Mouse (Mus musculus) erythroblast, embryonic 14.5 days (primary cell): ENCODE data around the gene Pilrb2.

ENCODE experiments used
- GATA1 ChIP-seq: IDR thresholded peaks from 2 replicates; pipeline ENCODE4 v1.6.1; 2012; ENCODE audit warnings: low read length, inconsistent platforms, mixed read lengths
- TAL1 ChIP-seq: IDR thresholded peaks from 3 replicates; pipeline ENCODE4 v1.6.1; 2012; ENCODE audit warnings: low read length, inconsistent platforms, mixed read lengths

DNA sequence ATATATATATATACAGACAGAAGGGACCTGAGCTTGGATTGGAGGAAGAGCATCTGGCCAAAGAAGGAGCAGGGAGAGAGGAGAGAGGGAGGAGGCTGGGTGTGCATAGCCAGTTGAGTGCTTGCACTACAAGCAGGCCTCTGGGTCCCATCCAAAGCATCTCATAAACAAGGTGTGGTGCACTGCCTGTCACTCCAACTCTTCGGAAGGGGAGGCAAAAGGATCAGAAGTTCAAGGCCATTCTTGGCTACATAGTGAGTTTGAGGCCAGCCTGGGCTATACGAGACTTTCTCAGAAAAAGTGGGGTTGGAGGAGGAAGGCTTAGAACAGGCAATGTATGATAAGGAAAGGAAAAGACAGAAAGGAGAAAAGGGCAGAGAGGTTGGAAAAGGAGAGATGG lies 45.6 kb downstream of the Pilrb2 start:
- TF ChIP-seq GATA1 (no peak), TAL1 (no peak)
